Mouse (Mus musculus) stomach, postnatal 0 days (tissue): ENCODE results near the gene Frat2. TPM values are rescaled to one million over a fixed set of nuclear protein-coding genes. Genes with fewer than 3 reads are reported as not detected.

Experiments used
- ATAC-seq: fragments of 200-750 bp; cut with Nextera tagmentation; 2 replicates; pipeline ENCODE4 v1.8.0; 2017; ENCODE audit not compliant: low FRiP score, low TSS enrichment
- DNase-seq: peaks from one replicate; pipeline ENCODE4 v3.0.0-alpha.2; 2016; ENCODE audit warnings: low spot score
- H3K27ac ChIP-seq: fragments of 300-500 bp; sonication (generic); replicated peaks from 2 replicates; pipeline ENCODE4 v1.5.1; 2014; ENCODE audit warnings: mild to moderate bottlenecking, control low read depth
- H3K27me3 ChIP-seq: fragments of 300-500 bp; sonication (generic); 2 replicates; pipeline ENCODE4 v1.6.1; 2014; ENCODE audit warnings: low read length; ENCODE audit not compliant: control insufficient read depth, insufficient read depth
- H3K36me3 ChIP-seq: fragments of 300-500 bp; sonication (generic); 2 replicates; pipeline ENCODE4 v1.6.1; 2014; ENCODE audit warnings: low read length, mixed read lengths; ENCODE audit not compliant: control insufficient read depth, insufficient read depth
- H3K4me1 ChIP-seq: fragments of 300-500 bp; sonication (generic); replicated peaks from 2 replicates; pipeline ENCODE4 v1.6.1; 2014; ENCODE audit warnings: antibody characterized with exemption; ENCODE audit not compliant: control insufficient read depth, insufficient read depth
- H3K4me2 ChIP-seq: fragments of 300-500 bp; sonication (generic); replicated peaks from 2 replicates; pipeline ENCODE4 v1.6.1; 2014; ENCODE audit warnings: low read depth, mild to moderate bottlenecking, control low read depth, moderate library complexity
- H3K4me3 ChIP-seq: fragments of 300-500 bp; sonication (generic); 2 replicates; pipeline ENCODE4 v1.5.1; 2014; ENCODE audit warnings: low read depth, low read length, control low read depth
- H3K9ac ChIP-seq: fragments of 300-500 bp; sonication (generic); 2 replicates; pipeline ENCODE4 v1.6.1; 2014; ENCODE audit warnings: mild to moderate bottlenecking, low read length, control low read depth, mixed read lengths
- H3K9me3 ChIP-seq: fragments of 300-500 bp; sonication (generic); 2 replicates; pipeline ENCODE4 v1.6.1; 2016; ENCODE audit warnings: low read length; ENCODE audit not compliant: control insufficient read depth
- CTCF ChIP-seq: IDR thresholded peaks from 2 replicates; pipeline ENCODE4 v1.5.1; 2016; ENCODE audit warnings: antibody characterized with exemption, low read depth, mild to moderate bottlenecking, moderate library complexity
- EP300 ChIP-seq: optimal IDR thresholded peaks from 2 replicates; pipeline ENCODE3; 2016; ENCODE audit warnings: antibody characterized with exemption
- WGBS: fragments of 180-500 bp; shearing (Covaris S2); extraction: QIAGEN DNeasy Blood & Tissue Kit; methylation state at CpG from one replicate; pipeline ENCODE4 v1.1.7; 2014; 5-methylcytosine and 5-hydroxymethylcytosine counted together
- polyA plus RNA-seq: library from polyadenylated mRNA; unstranded; fragments of >200 nt; fragmentation: Nextera tagmentation; extraction: Ambion mirVana; gene quantifications from 2 replicates; pipeline ENCODE4 v1.2.1, GENCODE M21; 2015

Frat2 gene
- polyA plus RNA-seq, 1 experiment from 2014 or later, result 3.5 TPM

DNA sequence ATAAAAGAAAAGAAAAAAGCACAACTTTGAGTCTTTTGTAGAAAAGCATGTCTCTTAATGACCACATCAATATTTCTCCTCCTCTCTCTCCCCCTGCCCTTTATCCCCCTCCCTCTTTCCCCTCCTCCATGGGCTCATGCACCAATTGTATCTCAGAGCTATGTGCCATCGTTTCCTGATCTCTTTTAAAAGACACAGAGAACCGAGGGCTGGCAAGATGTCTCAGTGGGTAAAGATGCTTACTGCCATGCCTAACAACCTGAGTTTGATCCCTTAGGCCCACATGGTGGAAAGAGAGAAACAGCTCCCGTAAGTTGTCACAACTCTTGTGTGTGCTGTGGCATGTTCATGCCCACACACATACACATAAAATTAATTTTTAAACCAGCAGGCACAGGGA lies 11.2 kb downstream of the Frat2 start:
- TF ChIP-seq EP300 (no peak), CTCF (no peak)
- H3K27ac ChIP-seq, result no peak overlapping the region; the same call in 1 of the 2 replicates

DNA sequence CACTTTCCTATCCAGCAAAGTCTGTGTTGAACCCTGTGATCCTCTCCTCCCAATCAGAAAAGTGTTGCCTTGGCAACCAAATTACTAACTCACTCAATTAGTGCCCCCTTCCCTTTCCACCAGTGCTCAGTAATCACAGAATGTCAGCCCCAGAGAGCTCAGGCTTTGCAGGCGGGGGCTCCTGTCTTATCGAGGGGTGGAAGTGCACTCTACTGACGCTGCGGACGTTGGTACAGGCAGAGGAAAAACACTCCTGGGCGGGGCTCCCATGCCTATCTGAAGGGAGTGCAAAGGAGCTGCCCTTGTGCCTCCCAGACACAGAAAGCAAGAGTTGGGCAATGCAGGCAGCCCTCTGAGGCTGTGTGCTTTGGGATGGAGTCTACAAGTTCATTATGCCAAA lies 12.1 kb downstream of the Frat2 start:
- Histone ChIP-seq H3K36me3 (no peaks in the 10 kb centered on the region), H3K4me3 (no peak overlapping the region), H3K9me3 (no peaks in the 10 kb centered on the region), H3K4me1 (no peaks in the 10 kb centered on the region), H3K27me3 (no peaks in the 10 kb centered on the region), H3K27ac (no peak overlapping the region), H3K9ac (no peak overlapping the region), H3K4me2 (0 out of 2 replicates have a peak overlapping the region, but pooled peaks have one; percentile 23)
- WGBS, result under 1% methylated on average over 6 of the region's 6 CpGs
- ATAC-seq (peak; percentile 47), DNase-seq (peak; percentile 82)
- no peak for TF ChIP-seq EP300
- no peak for TF ChIP-seq CTCF

More for the DNA sequence above, 11.2 kb downstream of the Frat2 start:
- Histone ChIP-seq H3K36me3 (no peaks in the 10 kb centered on the region), H3K4me2 (no peak overlapping the region), H3K4me3 (no peak overlapping the region), H3K27me3 (no peaks in the 10 kb centered on the region), H3K9ac (no peak overlapping the region), H3K9me3 (no peaks in the 10 kb centered on the region), H3K4me1 (no peaks in the 10 kb centered on the region)
- WGBS, result 49% methylated on average over 3 of the region's 3 CpGs
- DNase-seq (no peak), ATAC-seq (no peak)

DNA sequence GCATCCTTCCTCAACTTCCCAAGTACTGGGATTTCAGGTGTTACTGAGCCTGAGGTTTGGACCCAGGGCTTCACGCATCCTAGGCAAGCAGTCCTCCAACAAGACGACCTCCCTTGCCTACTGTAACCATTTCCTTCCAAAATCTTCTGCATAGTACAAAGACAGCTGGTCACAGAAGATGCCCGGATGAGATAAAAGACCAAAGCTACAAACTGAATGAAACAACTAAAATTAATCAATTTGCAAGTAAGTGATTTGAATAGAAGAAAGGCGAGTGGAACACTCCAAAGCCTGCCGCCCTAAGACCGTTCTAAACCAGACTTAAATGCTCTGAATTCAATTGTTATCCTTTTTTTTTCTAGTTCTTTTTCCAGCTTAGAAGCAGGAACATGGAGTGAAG lies 12.5 kb downstream of the Frat2 start:
- ATAC-seq (no peak), DNase-seq (no peak)
- H3K4me1 ChIP-seq, result no peaks in the 10 kb centered on the region
- WGBS, result 58% methylated on average over 6 of the region's 6 CpGs
- no peak overlapping the region for H3K27ac ChIP-seq
- TF ChIP-seq EP300 (no peak), CTCF (no peak)
- H3K9me3 ChIP-seq, result no peaks in the 10 kb centered on the region
- no peak overlapping the region for H3K4me3 ChIP-seq
- no peaks in the 10 kb centered on the region for H3K36me3 ChIP-seq
- no peak overlapping the region for H3K4me2 ChIP-seq
- H3K27me3 ChIP-seq, result no peaks in the 10 kb centered on the region
- H3K9ac ChIP-seq, result no peak overlapping the region

DNA sequence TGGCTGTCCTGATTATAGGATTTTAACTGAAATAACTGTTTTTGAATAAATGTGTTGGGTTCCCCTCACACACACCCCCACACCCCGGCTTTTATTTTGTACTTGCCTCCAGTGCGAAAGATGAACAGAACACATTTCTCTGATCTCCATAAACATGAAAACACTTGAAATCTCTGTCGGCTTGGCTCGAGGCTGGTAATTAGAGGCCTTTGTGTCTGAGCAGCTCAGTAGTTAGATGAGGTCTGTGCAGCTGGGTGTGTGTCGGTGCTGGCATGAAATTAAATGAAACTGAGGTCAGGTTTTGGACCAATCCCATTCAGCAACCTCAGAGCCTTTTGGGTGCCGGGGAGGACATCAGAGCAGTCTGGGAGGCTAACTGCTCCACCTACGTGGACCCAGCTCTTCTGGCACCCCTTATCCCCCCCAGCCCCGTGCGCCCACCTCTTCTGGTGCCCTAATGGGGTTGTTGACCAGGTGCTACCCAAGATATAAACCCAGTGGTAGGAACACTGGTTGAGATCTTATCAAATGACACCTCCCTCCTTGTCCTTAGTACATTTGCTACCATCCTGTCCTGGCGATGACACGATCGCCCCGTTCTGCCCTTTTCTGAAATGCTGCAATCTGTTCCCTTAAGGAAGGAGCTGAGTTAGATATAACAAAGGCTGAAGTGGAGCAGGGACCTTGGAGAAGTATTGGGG lies 15.3 kb downstream of the Frat2 start:
- WGBS, result 80% methylated on average over 13 of the region's 13 CpGs
- Histone ChIP-seq H3K27me3 (no peaks in the 10 kb centered on the region), H3K27ac (no peak overlapping the region), H3K4me3 (no peak overlapping the region), H3K4me2 (no peak overlapping the region), H3K36me3 (no peaks in the 10 kb centered on the region), H3K9ac (no peak overlapping the region), H3K9me3 (no peaks in the 10 kb centered on the region), H3K4me1 (no peaks in the 10 kb centered on the region)
- peak; percentile 11 for DNase-seq
- no peak for TF ChIP-seq EP300
- TF ChIP-seq CTCF, result no peak
- no peak for ATAC-seq

DNA sequence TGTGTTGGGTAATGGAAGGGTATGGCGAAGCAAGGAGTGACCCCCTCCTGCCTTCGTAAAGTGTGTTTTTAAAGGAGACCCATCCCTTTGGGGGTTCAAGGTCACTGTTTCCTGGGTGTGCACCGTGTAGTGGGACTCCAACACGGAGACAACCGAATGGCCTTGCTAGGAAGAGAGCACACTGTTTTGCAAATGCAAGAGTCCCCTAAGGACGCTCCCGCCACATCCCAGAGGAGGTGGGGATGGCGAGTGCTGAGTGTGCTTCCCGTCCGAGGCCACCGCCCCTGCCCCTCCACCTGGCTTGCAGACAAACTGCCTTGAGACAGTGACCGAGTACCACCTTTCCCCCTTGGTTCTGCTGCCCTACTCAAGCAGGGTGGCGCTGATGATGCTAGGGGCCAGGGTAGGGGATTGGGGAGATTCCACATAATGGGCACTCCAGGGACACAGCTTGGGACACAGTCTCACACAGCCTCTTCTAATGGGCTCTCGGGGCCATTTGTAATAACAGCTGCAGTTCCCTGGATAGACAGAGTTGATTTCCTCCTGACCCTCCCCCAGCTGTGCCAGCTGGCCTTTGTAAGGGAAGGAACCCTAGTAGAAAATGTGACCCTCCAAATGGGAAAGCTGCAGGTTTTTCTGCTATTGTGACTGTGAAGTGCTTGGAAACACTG lies 16.1 kb downstream of the Frat2 start:
- no peak overlapping the region for H3K27ac ChIP-seq
- TF ChIP-seq CTCF (no peak), EP300 (no peak)
- WGBS, result 24% methylated on average over 14 of the region's 14 CpGs
- H3K27me3 ChIP-seq, result no peaks in the 10 kb centered on the region
- ATAC-seq (no peak), DNase-seq (peak; percentile 20)
- H3K4me1 ChIP-seq, result no peaks in the 10 kb centered on the region
- no peaks in the 10 kb centered on the region for H3K36me3 ChIP-seq
- peak overlapping the region; percentile 100 for H3K4me2 ChIP-seq
- H3K4me3 ChIP-seq, result peak overlapping the region; percentile 69
- H3K9me3 ChIP-seq, result no peaks in the 10 kb centered on the region
- H3K9ac ChIP-seq, result 0 out of 2 replicates have a peak overlapping the region, but pooled peaks have one; percentile 13

DNA sequence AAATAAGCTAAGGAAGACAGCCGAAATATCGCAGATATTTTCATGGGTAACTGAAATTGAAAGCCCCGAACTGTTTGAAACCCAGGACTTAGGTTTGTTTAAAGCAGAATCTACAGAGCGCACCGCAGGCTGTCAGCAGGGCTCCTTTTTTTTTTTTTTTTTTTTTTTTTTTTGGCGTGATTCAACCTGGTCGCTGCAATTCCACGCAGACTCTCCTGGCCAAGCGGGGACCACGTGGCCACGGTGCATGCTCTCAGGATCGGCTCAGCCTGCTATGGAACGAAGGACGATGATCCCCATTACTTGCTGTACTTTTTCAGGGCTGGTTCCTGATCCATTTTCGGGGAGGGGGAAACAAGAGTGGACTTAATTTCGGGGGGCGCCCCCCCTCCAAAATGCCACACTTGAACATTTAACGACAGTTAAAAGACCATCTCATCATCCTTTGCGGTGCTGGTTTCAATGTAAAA lies 16.8 kb downstream of the Frat2 start:
- H3K4me1 ChIP-seq, result no peaks in the 10 kb centered on the region
- no peaks in the 10 kb centered on the region for H3K36me3 ChIP-seq
- 5% methylated on average over 19 of the region's 19 CpGs for whole genome bisulfite sequencing
- no peaks in the 10 kb centered on the region for H3K27me3 ChIP-seq
- peak; percentile 69 for DNase-seq
- peak overlapping the region; percentile 100 for H3K4me2 ChIP-seq
- no peak for TF ChIP-seq CTCF
- TF ChIP-seq EP300, result no peak
- peak overlapping the region; percentile 90; the same call in 1 of the 2 replicates for H3K27ac ChIP-seq
- H3K4me3 ChIP-seq, result peak overlapping the region; percentile 69
- peak overlapping the region; percentile 76 for H3K9ac ChIP-seq
- H3K9me3 ChIP-seq, result no peaks in the 10 kb centered on the region
- no peak for ATAC-seq
